Mouse (Mus musculus) thymus, postnatal 36 days (tissue): ENCODE measurements around the gene Txlna.
A peak's percentile ranks its signal among the peaks of the same experiment; 100 is the strongest.

ENCODE experiments used
- DNase-seq, 2 experiments: peaks; one replicate each; pipeline ENCODE4 v3.0.0; 2022; ENCODE audit warnings: mixed read lengths in 2 of 2

The Txlna gene

GRCm38 (mm10) chr4:129640638-129641467, at the start of gene Txlna:
Txlna (minus strand) TSS chr4:129641065.
- peak; percentile 94 to 96 for DNase-seq

- DNase-seq: no peak
Measured at GRCm38 (mm10) chr4:129684531-129684930, 43.7 kb upstream of the Txlna start.

- DNase-seq: no peak
Measured at GRCm38 (mm10) chr4:129683901-129684493, 43.1 kb upstream of the Txlna start.

GRCm38 (mm10) chr4:129681837-129682236, 41.0 kb upstream of the Txlna start:
- DNase-seq: no peak

- DNase-seq: no peak
Measured at GRCm38 (mm10) chr4:129672878-129673449, 32.1 kb upstream of the Txlna start.

- peak; percentile 82 to 84 for DNase-seq
Measured at GRCm38 (mm10) chr4:129672083-129672877, 31.4 kb upstream of the Txlna start, which contains the start of gene Kpna6. Kpna6 (minus strand) TSS chr4:129672767.

- peak; percentile 41 for DNase-seq
Measured at GRCm38 (mm10) chr4:129671491-129672082, 30.7 kb upstream of the Txlna start.

GRCm38 (mm10) chr4:129662255-129662813, 21.5 kb upstream of the Txlna start:
- no peak for DNase-seq

- no peak for DNase-seq
Measured at GRCm38 (mm10) chr4:129661584-129661983, 20.7 kb upstream of the Txlna start.

GRCm38 (mm10) chr4:129654770-129655169, 13.9 kb upstream of the Txlna start:
- DNase-seq: no peak

- DNase-seq: no peak
Measured at GRCm38 (mm10) chr4:129650359-129650758, 9.5 kb upstream of the Txlna start.

GRCm38 (mm10) chr4:129648656-129649055, 7.8 kb upstream of the Txlna start:
- no peak for DNase-seq

GRCm38 (mm10) chr4:129645204-129645603, 4.3 kb upstream of the Txlna start:
- DNase-seq: no peak

GRCm38 (mm10) chr4:129641756-129642155, 891 bp upstream of the Txlna start:
- no peak for DNase-seq

GRCm38 (mm10) chr4:129640101-129640637, 696 bp downstream of the Txlna start:
- peak in 1 of 2 experiments; percentile 47 for DNase-seq

- no peak for DNase-seq
Measured at GRCm38 (mm10) chr4:129639221-129639620, 1.6 kb downstream of the Txlna start.

- no peak for DNase-seq
Measured at GRCm38 (mm10) chr4:129633852-129634251, 7.0 kb downstream of the Txlna start.

- DNase-seq: no peak
Measured at GRCm38 (mm10) chr4:129631867-129632266, 9.0 kb downstream of the Txlna start.

GRCm38 (mm10) chr4:129630944-129631343, 9.9 kb downstream of the Txlna start:
- no peak for DNase-seq

- no peak for DNase-seq
Measured at GRCm38 (mm10) chr4:129626035-129626434, 14.8 kb downstream of the Txlna start.

- DNase-seq: no peak
Measured at GRCm38 (mm10) chr4:129625496-129625895, 15.4 kb downstream of the Txlna start.

- DNase-seq: peak; percentile 62 to 74
Measured at GRCm38 (mm10) chr4:129625029-129625370, 15.9 kb downstream of the Txlna start.
